Mouse (Mus musculus) erythroblast, embryonic 14.5 days (primary cell): ENCODE results near the gene Rcor1. TPM values are rescaled to one million over a fixed set of nuclear protein-coding genes. Genes with fewer than 3 reads are reported as not detected.

Source experiments
- H3K27me3 ChIP-seq: 2 replicates; pipeline ENCODE4 v1.6.1; 2012; ENCODE audit warnings: inconsistent platforms; ENCODE audit not compliant: control insufficient read depth
- H3K36me3 ChIP-seq: 2 replicates; pipeline ENCODE4 v1.6.1; 2012; ENCODE audit warnings: mild to moderate bottlenecking, inconsistent platforms; ENCODE audit not compliant: control insufficient read depth
- H3K4me1 ChIP-seq: 2 replicates; pipeline ENCODE4 v1.6.1; 2012; ENCODE audit warnings: inconsistent platforms; ENCODE audit not compliant: control insufficient read depth
- H3K4me3 ChIP-seq: replicated peaks from 2 replicates; pipeline ENCODE3; 2012; ENCODE audit warnings: moderate library complexity, mild to moderate bottlenecking, inconsistent platforms
- H3K9me3 ChIP-seq: 2 replicates; pipeline ENCODE4 v1.6.1; 2012; ENCODE audit warnings: low read length, inconsistent platforms, mixed read lengths; ENCODE audit not compliant: control insufficient read depth
- GATA1 ChIP-seq: IDR thresholded peaks from 2 replicates; pipeline ENCODE4 v1.6.1; 2012; ENCODE audit warnings: low read length, inconsistent platforms, mixed read lengths
- TAL1 ChIP-seq: IDR thresholded peaks from 3 replicates; pipeline ENCODE4 v1.6.1; 2012; ENCODE audit warnings: low read length, inconsistent platforms, mixed read lengths
- polyA plus RNA-seq: library from polyadenylated mRNA; stranded (reverse); fragments of >175 nt; gene quantifications from 2 replicates; pipeline ENCODE4 v1.2.3, GENCODE M21; 2012

Rcor1 gene
- 0.31 and 0.44 TPM in 2 replicates for polyA plus RNA-seq

GRCm38 (mm10) chr12:111038976-111039612, at the start of gene Rcor1:
Gene Rcor1, plus strand, starts transcription at chr12:111039351.
- Histone ChIP-seq H3K9me3 (no peaks in the 10 kb centered on the region), H3K4me1 (peaks cover 68% of the 10 kb centered on the region), H3K4me3 (peak within 1 kb of the TSS; percentile 96), H3K27me3 (no peaks in the 10 kb centered on the region), H3K36me3 (peaks cover 40% of the 10 kb centered on the region)
- TF ChIP-seq TAL1: no peak
- TF ChIP-seq GATA1: no peak

GRCm38 (mm10) chr12:110989409-110989808, 49.7 kb upstream of the Rcor1 start:
- no peaks in the 10 kb centered on the region for H3K9me3 ChIP-seq
- H3K27me3 ChIP-seq: peaks cover 3% of the 10 kb centered on the region; the same call in 1 of the 2 replicates
- no peaks in the 10 kb centered on the region for H3K36me3 ChIP-seq
- no peak overlapping the region for H3K4me3 ChIP-seq
- peaks cover 37% of the 10 kb centered on the region for H3K4me1 ChIP-seq
- TF ChIP-seq GATA1: no peak

GRCm38 (mm10) chr12:110990500-110990899, 48.7 kb upstream of the Rcor1 start:
- Histone ChIP-seq H3K4me1 (peaks cover 40% of the 10 kb centered on the region), H3K4me3 (no peak overlapping the region), H3K36me3 (no peaks in the 10 kb centered on the region), H3K27me3 (peaks cover under 1% of the 10 kb centered on the region; the same call in 1 of the 2 replicates), H3K9me3 (no peaks in the 10 kb centered on the region)
- TF ChIP-seq GATA1 (no peak), TAL1 (no peak)

- H3K4me1 ChIP-seq: peaks cover 40% of the 10 kb centered on the region
- H3K27me3 ChIP-seq: no peaks in the 10 kb centered on the region
- peak overlapping the region; percentile 74 for H3K4me3 ChIP-seq
- TF ChIP-seq GATA1: no peak
- no peak for TF ChIP-seq TAL1
- H3K36me3 ChIP-seq: no peaks in the 10 kb centered on the region
- H3K9me3 ChIP-seq: no peaks in the 10 kb centered on the region
These were observed 47.6 kb upstream of the Rcor1 start for GRCm38 (mm10) chr12:110991361-110992127.

- Histone ChIP-seq H3K9me3 (no peaks in the 10 kb centered on the region), H3K27me3 (no peaks in the 10 kb centered on the region), H3K4me3 (peak overlapping the region; percentile 74), H3K36me3 (no peaks in the 10 kb centered on the region), H3K4me1 (peaks cover 40% of the 10 kb centered on the region)
- no peak for TF ChIP-seq TAL1
- TF ChIP-seq GATA1: no peak
These were observed 47.0 kb upstream of the Rcor1 start for GRCm38 (mm10) chr12:110992128-110992553.

GRCm38 (mm10) chr12:110992771-110993170, 46.4 kb upstream of the Rcor1 start:
- no peak for TF ChIP-seq TAL1
- TF ChIP-seq GATA1: no peak
- Histone ChIP-seq H3K27me3 (no peaks in the 10 kb centered on the region), H3K4me3 (peak overlapping the region; percentile 74), H3K9me3 (peaks cover 2% of the 10 kb centered on the region), H3K4me1 (peaks cover 40% of the 10 kb centered on the region), H3K36me3 (no peaks in the 10 kb centered on the region; the same call in 1 of the 2 replicates)

GRCm38 (mm10) chr12:110993226-110993625, 45.9 kb upstream of the Rcor1 start:
- no peak for TF ChIP-seq TAL1
- TF ChIP-seq GATA1: no peak
- no peaks in the 10 kb centered on the region for H3K27me3 ChIP-seq
- H3K4me1 ChIP-seq: peaks cover 40% of the 10 kb centered on the region
- no peaks in the 10 kb centered on the region; the same call in 1 of the 2 replicates for H3K36me3 ChIP-seq
- no peak overlapping the region for H3K4me3 ChIP-seq
- peaks cover 7% of the 10 kb centered on the region for H3K9me3 ChIP-seq

GRCm38 (mm10) chr12:110994666-110995065, 44.5 kb upstream of the Rcor1 start:
- no peak for TF ChIP-seq GATA1
- no peak for TF ChIP-seq TAL1
- no peak overlapping the region for H3K4me3 ChIP-seq

GRCm38 (mm10) chr12:110998092-110998491, 41.1 kb upstream of the Rcor1 start:
- no peak for TF ChIP-seq TAL1
- TF ChIP-seq GATA1: no peak
- H3K4me1 ChIP-seq: peaks cover 30% of the 10 kb centered on the region
- H3K27me3 ChIP-seq: no peaks in the 10 kb centered on the region
- H3K4me3 ChIP-seq: no peak overlapping the region
- peaks cover 16% of the 10 kb centered on the region for H3K9me3 ChIP-seq
- H3K36me3 ChIP-seq: peaks cover 4% of the 10 kb centered on the region; the same call in 1 of the 2 replicates

More at GRCm38 (mm10) chr12:110994666-110995065, 44.5 kb upstream of the Rcor1 start:
- Histone ChIP-seq H3K36me3 (peaks cover 4% of the 10 kb centered on the region; the same call in 1 of the 2 replicates), H3K27me3 (no peaks in the 10 kb centered on the region), H3K9me3 (peaks cover 16% of the 10 kb centered on the region), H3K4me1 (peaks cover 46% of the 10 kb centered on the region)
